Comparison of ENCODE assay signal across 14 mouse cellular contexts in the genomic region with DNA sequence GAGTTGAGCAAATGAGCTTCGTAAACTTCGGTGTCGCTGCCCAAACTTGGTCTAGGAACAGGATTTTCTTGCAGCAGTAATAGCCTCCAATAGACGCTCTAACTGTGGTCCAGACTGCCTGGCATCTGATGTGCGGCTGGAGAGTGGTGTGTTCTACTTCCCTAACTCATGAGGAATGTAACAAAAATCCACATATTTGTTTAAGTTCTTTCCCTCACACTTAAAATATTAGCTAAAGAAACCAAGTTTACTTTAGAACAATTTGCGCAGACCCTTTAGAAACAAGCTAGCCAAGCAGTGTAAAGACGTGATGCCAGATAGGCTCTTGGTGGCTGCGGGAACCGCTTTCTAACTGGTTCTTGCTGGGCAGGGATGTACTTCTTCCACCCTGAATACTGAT.
"Had no signal": no experiment of that assay in that cellular context is flagged by ENCODE, and none has a peak within 500 bp of the region (broad histone marks: within the 10 kb centered on the region; RNA-seq: fewer than 3 reads in every experiment).

No protein-coding gene starts in this region.

- H3K4me1 ChIP-seq: liver, embryonic 12.5 days; liver, embryonic 15.5 days; midbrain, embryonic 13.5 days had no signal

- ATAC-seq: intestine, postnatal 0 days; liver, embryonic 12.5 days; midbrain, embryonic 13.5 days had no signal

- H3K9me3 ChIP-seq: liver, embryonic 12.5 days; liver, embryonic 15.5 days; midbrain, embryonic 13.5 days had no signal

- H3K36me3 ChIP-seq: liver, embryonic 12.5 days; liver, embryonic 15.5 days; midbrain, embryonic 13.5 days had no signal

- H3K9ac ChIP-seq: liver, embryonic 12.5 days; liver, embryonic 15.5 days; midbrain, embryonic 13.5 days had no signal

- H3K27ac ChIP-seq: kidney, postnatal 0 days; layer of hippocampus, adult 2 months; liver, embryonic 12.5 days; liver, embryonic 15.5 days; macrophage; midbrain, embryonic 13.5 days had no signal

- H3K27me3 ChIP-seq: liver, embryonic 12.5 days; liver, embryonic 15.5 days; midbrain, embryonic 13.5 days had no signal

- H3K4me2 ChIP-seq: liver, embryonic 12.5 days; liver, embryonic 15.5 days; midbrain, embryonic 13.5 days had no signal

- DNase-seq: kidney, adult 2 months; kidney, postnatal 25 days; layer of hippocampus, adult 9-11 months; liver; lung, adult 18-20 months; thymus, adult 18-20 months; thymus, postnatal 36 days had no signal

- H3K4me3 ChIP-seq: layer of hippocampus, adult 2 months; liver, embryonic 12.5 days; liver, embryonic 15.5 days; midbrain, embryonic 13.5 days had no signal
